7 mouse cellular contexts compared by ENCODE assay signal in the genomic region with DNA sequence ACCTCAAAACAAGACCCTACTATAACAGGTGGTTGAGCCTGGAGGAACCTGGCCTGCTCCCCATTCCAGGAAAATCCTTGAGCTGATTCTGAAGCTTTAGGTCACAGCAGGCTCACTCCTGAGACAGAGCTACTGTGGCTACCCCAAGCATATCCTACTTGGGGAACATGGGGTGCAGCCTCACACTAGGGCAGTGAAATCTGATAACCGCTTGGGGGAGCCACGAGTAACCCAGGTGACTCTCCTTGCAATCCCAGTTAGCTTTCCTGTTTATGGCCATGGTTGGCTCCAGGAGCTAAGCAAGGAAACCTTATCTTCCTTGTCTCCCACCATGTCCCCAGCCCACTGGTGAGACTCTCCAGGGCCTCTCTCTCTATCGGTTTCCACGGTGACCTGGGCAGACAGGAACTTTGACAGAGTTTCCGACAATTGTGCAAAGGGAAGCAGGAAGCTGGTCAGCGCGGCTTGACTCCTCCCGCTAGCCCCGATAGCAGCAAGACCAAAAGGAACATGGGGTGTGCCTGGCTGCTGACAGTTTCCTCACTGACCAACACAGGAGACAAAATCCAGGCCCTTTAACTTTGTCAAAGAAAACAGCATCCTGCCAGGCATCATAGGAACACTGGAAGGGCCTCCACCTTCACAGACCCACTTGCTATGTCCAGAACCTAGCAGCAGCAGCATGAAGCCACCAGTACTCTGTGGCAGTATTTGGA. TPM values are rescaled to one million over a fixed set of nuclear protein-coding genes. Genes with fewer than 3 reads are reported as not detected.
DNase-seq lines count a peak whose midpoint lies in the region; ATAC-seq and TF ChIP-seq lines count a peak whose summit lies in the region.

No protein-coding gene starts in this region.

- H3K9ac ChIP-seq in forebrain, embryonic 13.5 days, result peak overlapping the region; percentile 49; the same call in 1 of the 2 replicates
- H3K9ac ChIP-seq in hindbrain, embryonic 14.5 days, result no peak overlapping the region
- no peak overlapping the region for H3K9ac ChIP-seq in liver, embryonic 12.5 days

- peak overlapping the region; percentile 88 for H3K27ac ChIP-seq in forebrain, embryonic 13.5 days
- H3K27ac ChIP-seq in hindbrain, embryonic 14.5 days, result peak overlapping the region; percentile 83
- H3K27ac ChIP-seq in liver, embryonic 12.5 days, result peak overlapping the region; percentile 49; the same call in 1 of the 2 replicates

- peaks cover 100% of the 10 kb centered on the region for H3K36me3 ChIP-seq in forebrain, embryonic 13.5 days (ENCODE audit: poor library complexity, severe bottlenecking)
- H3K36me3 ChIP-seq in hindbrain, embryonic 14.5 days (replicated peaks; ENCODE audit: control insufficient read depth, insufficient read depth), result peaks cover 63% of the 10 kb centered on the region
- H3K36me3 ChIP-seq in liver, embryonic 12.5 days, result peaks cover 84% of the 10 kb centered on the region

- no peak for ATAC-seq in forebrain, embryonic 13.5 days
- no peak for ATAC-seq in hindbrain, embryonic 14.5 days (ENCODE audit: low FRiP score)
- ATAC-seq in liver, embryonic 12.5 days, result peak; percentile 31; the same call in 1 of the 2 replicates
- peak; percentile 66 for ATAC-seq in monocyte, adult 5-6 weeks (replicated peaks; ENCODE audit: insufficient number of reproducible peaks, low FRiP score, low TSS enrichment, poor library complexity, severe bottlenecking)
- no peak for ATAC-seq in CD4-positive, CD25-positive, alpha-beta regulatory T cell, adult 4 months

- H3K4me3 ChIP-seq in forebrain, embryonic 13.5 days, result no peak overlapping the region
- H3K4me3 ChIP-seq in hindbrain, embryonic 14.5 days (replicated peaks; ENCODE audit: low read length), result no peak overlapping the region
- H3K4me3 ChIP-seq in liver, embryonic 12.5 days, result no peak overlapping the region

- peaks cover 48% of the 10 kb centered on the region for H3K4me1 ChIP-seq in forebrain, embryonic 13.5 days
- H3K4me1 ChIP-seq in hindbrain, embryonic 14.5 days (replicated peaks; ENCODE audit: control insufficient read depth, insufficient read depth, low read length), result peaks cover 30% of the 10 kb centered on the region
- H3K4me1 ChIP-seq in liver, embryonic 12.5 days, result peaks cover 10% of the 10 kb centered on the region

- H3K4me2 ChIP-seq in forebrain, embryonic 13.5 days, result no peak overlapping the region
- no peak overlapping the region for H3K4me2 ChIP-seq in hindbrain, embryonic 14.5 days (replicated peaks)
- H3K4me2 ChIP-seq in liver, embryonic 12.5 days, result peak overlapping the region; percentile 6; the same call in 1 of the 2 replicates

- H3K27me3 ChIP-seq in forebrain, embryonic 13.5 days, result no peaks in the 10 kb centered on the region
- H3K27me3 ChIP-seq in hindbrain, embryonic 14.5 days (ENCODE audit: control insufficient read depth, insufficient read depth, low read length), result no peaks in the 10 kb centered on the region
- no peaks in the 10 kb centered on the region for H3K27me3 ChIP-seq in liver, embryonic 12.5 days (replicated peaks)

- TF ChIP-seq CTCF in brain, embryonic 14.5 days (IDR thresholded peaks at IDR 0.05; ENCODE audit: borderline replicate concordance, extremely low read depth, insufficient read depth, insufficient read length), result peak; percentile 21; the same call in 1 of the 2 replicates

- 38% methylated on average over 9 of the region's 9 CpGs for WGBS in forebrain, embryonic 13.5 days
- 29% methylated on average over 9 of the region's 9 CpGs for WGBS in hindbrain, embryonic 14.5 days
- 15% methylated on average over 9 of the region's 9 CpGs for whole genome bisulfite sequencing in liver, embryonic 12.5 days (ENCODE audit: insufficient replicate concordance)

- TF ChIP-seq POLR2A in brain, embryonic 14.5 days (IDR thresholded peaks at IDR 0.05; ENCODE audit: borderline replicate concordance, extremely low read depth, insufficient read depth, insufficient read length, poor library complexity, severe bottlenecking), result no peak

- H3K9me3 ChIP-seq in forebrain, embryonic 13.5 days (replicated peaks), result no peaks in the 10 kb centered on the region
- H3K9me3 ChIP-seq in hindbrain, embryonic 14.5 days (ENCODE audit: control insufficient read depth, low read length), result no peaks in the 10 kb centered on the region
- H3K9me3 ChIP-seq in liver, embryonic 12.5 days (replicated peaks), result no peaks in the 10 kb centered on the region

- DNase-seq in brain, embryonic 14.5 days (ENCODE audit: low read depth), result no peak
- DNase-seq in hindbrain, embryonic 14.5 days (ENCODE audit: low spot score), result no peak
- no peak for DNase-seq in cerebellum, postnatal 25 days

RNA-seq across cellular contexts. Expression of gene Sec16a, which starts 29.9 kb away (rescaled TPM):
- 50.0 and 60.0 TPM in 2 replicates for polyA plus RNA-seq in brain, embryonic 14.5 days (2012; rRNA removed)
- polyA plus RNA-seq in forebrain, embryonic 13.5 days (2015; fragmentation: Nextera tagmentation; extraction: Ambion mirVana), result 16.9 and 22.5 TPM in 2 replicates
- polyA plus RNA-seq in hindbrain, embryonic 14.5 days (2014; fragmentation: Nextera tagmentation; extraction: Ambion mirVana), result 29.1 and 30.0 TPM in 2 replicates
- polyA plus RNA-seq in liver, embryonic 12.5 days (2016; fragmentation: Nextera tagmentation; extraction: Ambion mirVana), result 13.0 and 14.4 TPM in 2 replicates
- total RNA-seq in monocyte, adult 5-6 weeks (2017), result 40.0 to 69.7 TPM (median 50.1 TPM) in 3 replicates
- polyA plus RNA-seq in CD4-positive, CD25-positive, alpha-beta regulatory T cell, adult 4 months (2017; shearing (Covaris generic)), result 10 to 100 TPM; 24.8 to 31.7 TPM

RNA-seq across cellular contexts. Expression of gene Notch1, which starts 41.5 kb away (rescaled TPM):
- polyA plus RNA-seq in brain, embryonic 14.5 days (2012; rRNA removed), result 30.5 and 42.4 TPM in 2 replicates
- polyA plus RNA-seq in forebrain, embryonic 13.5 days (2015; fragmentation: Nextera tagmentation; extraction: Ambion mirVana), result 28.1 and 32.8 TPM in 2 replicates
- 23.3 and 25.6 TPM in 2 replicates for polyA plus RNA-seq in hindbrain, embryonic 14.5 days (2014; fragmentation: Nextera tagmentation; extraction: Ambion mirVana)
- 4.1 and 4.4 TPM in 2 replicates for polyA plus RNA-seq in liver, embryonic 12.5 days (2016; fragmentation: Nextera tagmentation; extraction: Ambion mirVana)
- 11.6 to 22.2 TPM (median 13.8 TPM) in 3 replicates for total RNA-seq in monocyte, adult 5-6 weeks (2017)
- 10 to 100 TPM; 21.9 to 33.0 TPM for polyA plus RNA-seq in CD4-positive, CD25-positive, alpha-beta regulatory T cell, adult 4 months (2017; shearing (Covaris generic))

Comparison
In these comparisons a context has a peak if more than half of its experiments do, and no peak if none do; other contexts are left out.
1. ATAC-seq: peak in liver, embryonic 12.5 days (single experiment) and monocyte, adult 5-6 weeks (single experiment); none in forebrain, embryonic 13.5 days (single experiment), hindbrain, embryonic 14.5 days (single experiment) and CD4-positive, CD25-positive, alpha-beta regulatory T cell, adult 4 months (single experiment).
2. Peak in every context shown above with its lines, with median percentiles within 50 percentile points of each other: H3K27ac ChIP-seq.